Comparison of ENCODE assay signal across 18 mouse cellular contexts in the genomic region with DNA sequence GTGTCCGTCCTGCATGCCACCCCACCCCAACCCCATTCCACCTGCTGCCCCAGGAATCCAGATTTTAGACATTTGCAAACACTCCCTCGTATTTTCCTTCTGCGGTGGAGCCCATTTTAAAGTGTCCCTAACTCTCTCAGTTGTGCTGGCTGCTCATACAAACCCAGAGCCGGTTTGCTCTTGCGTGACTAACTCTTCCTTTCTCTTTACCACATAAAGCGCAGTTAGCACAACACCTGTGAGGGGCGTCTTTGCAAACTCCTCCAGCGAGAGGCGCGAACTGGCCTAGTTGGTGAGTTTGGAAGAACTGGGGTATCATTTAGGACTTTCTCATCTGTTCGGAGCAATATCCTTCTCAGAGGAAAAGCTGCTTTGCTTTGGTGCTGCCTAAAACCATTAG.
"Had no signal": no experiment of that assay in that cellular context is flagged by ENCODE, and none has a peak within 500 bp of the region (broad histone marks: within the 10 kb centered on the region; RNA-seq: fewer than 3 reads in every experiment).

No protein-coding gene starts in this region.

- H3K27ac ChIP-seq: kidney, postnatal 0 days; left cerebral cortex, adult 2 months; limb, embryonic 12.5 days; limb, embryonic 15.5 days; liver, embryonic 14.5 days; macrophage; midbrain, embryonic 12.5 days; midbrain, embryonic 15.5 days; neural tube, embryonic 13.5 days had no signal

- DNase-seq: kidney, adult 2 months; kidney, postnatal 36 days; layer of hippocampus, postnatal 36 days; liver, postnatal 0 days; lung, embryonic 14.5 days; retina, postnatal 1 day; right cerebral cortex, postnatal 25 days had no signal

- H3K27me3 ChIP-seq: limb, embryonic 12.5 days; limb, embryonic 15.5 days; midbrain, embryonic 12.5 days; midbrain, embryonic 15.5 days; neural tube, embryonic 13.5 days had no signal

- H3K9ac ChIP-seq: limb, embryonic 12.5 days; limb, embryonic 15.5 days; liver, embryonic 14.5 days; liver, postnatal 0 days; lung, embryonic 14.5 days; midbrain, embryonic 12.5 days; midbrain, embryonic 15.5 days; neural tube, embryonic 13.5 days had no signal

- H3K4me3 ChIP-seq: left cerebral cortex, adult 2 months; limb, embryonic 12.5 days; limb, embryonic 15.5 days; midbrain, embryonic 12.5 days; midbrain, embryonic 15.5 days; myocyte; neural tube, embryonic 13.5 days had no signal

- H3K4me1 ChIP-seq: limb, embryonic 12.5 days; midbrain, embryonic 12.5 days; midbrain, embryonic 15.5 days; neural tube, embryonic 13.5 days had no signal

- H3K4me2 ChIP-seq: limb, embryonic 12.5 days; limb, embryonic 15.5 days; liver, embryonic 11.5 days; lung, embryonic 14.5 days; midbrain, embryonic 12.5 days; midbrain, embryonic 15.5 days; neural tube, embryonic 13.5 days had no signal

- H3K9me3 ChIP-seq: limb, embryonic 12.5 days; limb, embryonic 15.5 days; midbrain, embryonic 12.5 days; midbrain, embryonic 15.5 days; neural tube, embryonic 13.5 days had no signal

- H3K36me3 ChIP-seq: limb, embryonic 12.5 days; limb, embryonic 15.5 days; midbrain, embryonic 12.5 days; midbrain, embryonic 15.5 days; neural tube, embryonic 13.5 days had no signal
